Mouse (Mus musculus) embryonic facial prominence, embryonic 11.5 days (tissue): ENCODE results near the gene Gm49027. TPM values are rescaled to one million over a fixed set of nuclear protein-coding genes. Genes with fewer than 3 reads are reported as not detected.
"Not testable (repeated sequence)": the region's sequence is repeated elsewhere in the genome, so short reads cannot be mapped to it uniquely, and the experiment has no call there.

Experiments
- ATAC-seq: fragments of 200-750 bp; cut with Nextera tagmentation; replicated peaks from 2 replicates; pipeline ENCODE4 v1.8.0; 2017; ENCODE audit warnings: low read depth; ENCODE audit not compliant: insufficient number of reproducible peaks, low FRiP score, low TSS enrichment
- DNase-seq: peaks from one replicate; pipeline ENCODE4 v3.0.0-alpha.2; 2015; ENCODE audit warnings: low spot score
- H3K27ac ChIP-seq: fragments of 300-500 bp; sonication (generic); replicated peaks from 2 replicates; pipeline ENCODE4 v1.5.1; 2014; ENCODE audit warnings: mild to moderate bottlenecking, low read depth, low read length, control low read depth
- H3K27me3 ChIP-seq: fragments of 300-500 bp; sonication (generic); 2 replicates; pipeline ENCODE4 v1.6.1; 2014; ENCODE audit warnings: mild to moderate bottlenecking, low read length, moderate library complexity, mixed read lengths; ENCODE audit not compliant: control insufficient read depth, insufficient read depth
- H3K36me3 ChIP-seq: fragments of 300-500 bp; sonication (generic); replicated peaks from 2 replicates; pipeline ENCODE4 v1.6.1; 2014; ENCODE audit warnings: low read depth, mild to moderate bottlenecking, low read length, moderate library complexity, mixed read lengths; ENCODE audit not compliant: control insufficient read depth, insufficient read depth
- H3K4me1 ChIP-seq: fragments of 300-500 bp; sonication (generic); 2 replicates; pipeline ENCODE4 v1.6.1; 2014; ENCODE audit warnings: low read length, mixed read lengths; ENCODE audit not compliant: control insufficient read depth, insufficient read depth
- H3K4me2 ChIP-seq: fragments of 300-500 bp; sonication (generic); 2 replicates; pipeline ENCODE4 v1.6.1; 2014; ENCODE audit warnings: low read depth, mild to moderate bottlenecking, control low read depth, low read length, moderate library complexity
- H3K4me3 ChIP-seq: fragments of 300-500 bp; sonication (generic); 2 replicates; pipeline ENCODE4 v1.5.1; 2014; ENCODE audit warnings: low read depth, low read length, control low read depth
- H3K9ac ChIP-seq: fragments of 300-500 bp; sonication (generic); replicated peaks from 2 replicates; pipeline ENCODE4 v1.6.1; 2014; ENCODE audit warnings: mild to moderate bottlenecking, control low read depth, low read length
- H3K9me3 ChIP-seq: fragments of 300-500 bp; sonication (generic); replicated peaks from 2 replicates; pipeline ENCODE4 v1.6.1; 2016; ENCODE audit warnings: mild to moderate bottlenecking, low read length, inconsistent platforms, mixed read lengths; ENCODE audit not compliant: control insufficient read depth
- WGBS: fragments of 180-500 bp; shearing (Covaris S2); extraction: QIAGEN DNeasy Blood & Tissue Kit; methylation state at CpG from one replicate; pipeline ENCODE4 v1.1.7; 2014; 5-methylcytosine and 5-hydroxymethylcytosine counted together
- polyA plus RNA-seq: library from polyadenylated mRNA; unstranded; fragments of >200 nt; fragmentation: Nextera tagmentation; extraction: Ambion mirVana; gene quantifications from 2 replicates; pipeline ENCODE4 v1.2.1, GENCODE M21; 2014

Gm49027 gene
- polyA plus RNA-seq, 1 experiment from 2014 or later, result 0.48 TPM

GRCm38 (mm10) chr5:123514871-123515270 lies 10.4 kb downstream of the Gm49027 start:
- H3K9ac ChIP-seq, result no peak overlapping the region
- no peak overlapping the region for H3K4me2 ChIP-seq
- ATAC-seq (no peak), DNase-seq (no peak)
- no peak overlapping the region for H3K4me3 ChIP-seq
- H3K27ac ChIP-seq, result no peak overlapping the region
- no peaks in the 10 kb centered on the region for H3K4me1 ChIP-seq
- no peaks in the 10 kb centered on the region; the same call in 1 of the 2 replicates for H3K36me3 ChIP-seq
- no peaks in the 10 kb centered on the region for H3K9me3 ChIP-seq
- 88% methylated on average over 5 of the region's 5 CpGs for WGBS
- H3K27me3 ChIP-seq, result no peaks in the 10 kb centered on the region

GRCm38 (mm10) chr5:123512102-123512501 lies 13.2 kb downstream of the Gm49027 start:
- Histone ChIP-seq H3K27me3 (no peaks in the 10 kb centered on the region), H3K36me3 (no peaks in the 10 kb centered on the region; the same call in 1 of the 2 replicates), H3K4me3 (no peak overlapping the region), H3K27ac (no peak overlapping the region), H3K9ac (no peak overlapping the region), H3K4me2 (no peak overlapping the region), H3K4me1 (no peaks in the 10 kb centered on the region), H3K9me3 (no peaks in the 10 kb centered on the region)
- ATAC-seq, result no peak
- 85% methylated on average over 3 of the region's 3 CpGs for WGBS
- DNase-seq, result no peak

- not testable (repeated sequence) for H3K9ac ChIP-seq, H3K4me3 ChIP-seq, DNase-seq, H3K4me2 ChIP-seq, H3K9me3 ChIP-seq, H3K27me3 ChIP-seq, H3K36me3 ChIP-seq, H3K4me1 ChIP-seq, ATAC-seq, H3K27ac ChIP-seq
- WGBS, result 72% methylated on average over 3 of the region's 3 CpGs
Measured at GRCm38 (mm10) chr5:123511426-123511825, 13.9 kb downstream of the Gm49027 start.

GRCm38 (mm10) chr5:123510160-123510559 lies 15.1 kb downstream of the Gm49027 start, which contains the start of gene B3gnt4:
Gene B3gnt4, plus strand, starts transcription at chr5:123510460.
- no peak within 1 kb of the TSS for H3K9ac ChIP-seq
- no peaks in the 10 kb centered on the region for H3K27me3 ChIP-seq
- H3K27ac ChIP-seq, result no peak within 1 kb of the TSS
- ATAC-seq (no peak), DNase-seq (no peak)
- no peak within 1 kb of the TSS for H3K4me3 ChIP-seq
- H3K36me3 ChIP-seq, result no peaks in the 10 kb centered on the region; the same call in 1 of the 2 replicates
- no peaks in the 10 kb centered on the region for H3K4me1 ChIP-seq
- no peak within 1 kb of the TSS for H3K4me2 ChIP-seq
- 89% methylated on average over 5 of the region's 5 CpGs for WGBS
- no peaks in the 10 kb centered on the region for H3K9me3 ChIP-seq

GRCm38 (mm10) chr5:123508921-123509320 lies 16.4 kb downstream of the Gm49027 start:
- Histone ChIP-seq H3K27ac (no peak overlapping the region), H3K9me3 (no peaks in the 10 kb centered on the region), H3K4me2 (peak overlapping the region; percentile 81), H3K9ac (peak overlapping the region; percentile 67), H3K27me3 (no peaks in the 10 kb centered on the region), H3K4me1 (no peaks in the 10 kb centered on the region), H3K36me3 (no peaks in the 10 kb centered on the region; the same call in 1 of the 2 replicates), H3K4me3 (peak overlapping the region; percentile 55)
- ATAC-seq (no peak), DNase-seq (no peak)
- 11% methylated on average over 12 of the region's 12 CpGs for WGBS

GRCm38 (mm10) chr5:123507936-123508723 lies 17.2 kb downstream of the Gm49027 start:
- DNase-seq (peak; percentile 97), ATAC-seq (peak; percentile 79)
- Histone ChIP-seq H3K27me3 (no peaks in the 10 kb centered on the region), H3K9ac (peak overlapping the region; percentile 67), H3K4me2 (peak overlapping the region; percentile 81), H3K4me1 (no peaks in the 10 kb centered on the region), H3K36me3 (no peaks in the 10 kb centered on the region; the same call in 1 of the 2 replicates), H3K9me3 (no peaks in the 10 kb centered on the region), H3K4me3 (peak overlapping the region; percentile 55), H3K27ac (no peak overlapping the region)
- 1% methylated on average over 56 of the region's 59 CpGs for WGBS

GRCm38 (mm10) chr5:123501973-123502372 lies 23.3 kb downstream of the Gm49027 start:
- peaks cover 4% of the 10 kb centered on the region; the same call in 1 of the 2 replicates for H3K4me1 ChIP-seq
- no peak overlapping the region for H3K4me3 ChIP-seq
- WGBS, result 70% methylated on average over 3 of the region's 4 CpGs
- no peaks in the 10 kb centered on the region for H3K27me3 ChIP-seq
- no peaks in the 10 kb centered on the region for H3K9me3 ChIP-seq
- H3K9ac ChIP-seq, result no peak overlapping the region
- no peak for DNase-seq
- no peak overlapping the region for H3K4me2 ChIP-seq
- H3K27ac ChIP-seq, result no peak overlapping the region
- H3K36me3 ChIP-seq, result no peaks in the 10 kb centered on the region
- ATAC-seq, result no peak

- ATAC-seq, result no peak
- 43% methylated on average over 4 of the region's 4 CpGs for WGBS
- peaks cover 4% of the 10 kb centered on the region; the same call in 1 of the 2 replicates for H3K4me1 ChIP-seq
- 0 out of 2 replicates have a peak overlapping the region, but pooled peaks have one; percentile 4 for H3K9ac ChIP-seq
- no peak overlapping the region for H3K4me3 ChIP-seq
- H3K36me3 ChIP-seq, result no peaks in the 10 kb centered on the region
- DNase-seq, result peak; percentile 22
- H3K9me3 ChIP-seq, result no peaks in the 10 kb centered on the region
- no peaks in the 10 kb centered on the region for H3K27me3 ChIP-seq
- no peak overlapping the region for H3K4me2 ChIP-seq
- no peak overlapping the region for H3K27ac ChIP-seq
Measured at GRCm38 (mm10) chr5:123499717-123500116, 25.6 kb downstream of the Gm49027 start.
